Mouse (Mus musculus): ENCODE data around the gene Stpg4. TPM values are rescaled to one million over a fixed set of nuclear protein-coding genes. Genes with fewer than 3 reads are reported as not detected.
A peak's percentile ranks its signal among the peaks of the same experiment; 100 is the strongest.

The Stpg4 gene
- polyA plus RNA-seq, 1 experiment from 2014 or later, result not detected

DNA sequence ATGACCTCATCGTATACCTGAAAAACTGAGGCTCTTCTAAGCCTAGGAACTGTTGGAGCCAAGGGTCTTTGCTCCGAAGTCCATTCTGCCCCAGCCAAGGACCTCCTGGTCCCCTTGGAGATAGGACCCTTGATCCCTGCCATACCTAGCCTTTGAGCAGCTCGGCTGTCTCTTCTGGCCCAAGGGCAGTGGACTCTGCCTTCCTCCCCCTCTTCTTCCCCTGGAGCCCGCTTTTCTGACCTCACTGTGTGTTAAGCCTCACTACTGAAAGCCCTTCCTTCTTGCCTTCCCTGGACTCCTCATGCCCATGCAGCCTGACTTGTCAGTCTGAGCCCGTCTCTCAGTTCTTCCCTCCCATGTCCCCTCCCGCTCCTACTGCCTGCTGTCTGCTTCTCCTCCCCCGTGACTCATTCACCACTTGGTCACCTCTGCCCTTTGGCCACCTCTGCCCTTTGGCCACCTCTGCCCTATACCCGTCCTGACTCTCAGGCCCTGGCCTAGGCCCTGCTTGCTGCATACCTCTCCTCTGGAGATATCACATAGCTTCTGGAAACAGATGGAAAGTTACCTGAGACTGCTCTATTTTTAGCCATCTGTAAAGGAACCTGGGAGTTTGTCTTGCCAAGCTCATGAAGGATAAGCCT, 84.4 kb downstream of the Stpg4 start:
- Histone ChIP-seq H3K9ac (ENCODE audit: low read depth, low read length) (no peak overlapping the region), H3K4me1 (ENCODE audit: control insufficient read depth, low read depth, low read length) (no peaks in the 10 kb centered on the region; the same call in 1 of the 2 replicates), H3K9me3 (replicated peaks; ENCODE audit: control insufficient read depth, low read length) (no peaks in the 10 kb centered on the region), H3K36me3 (ENCODE audit: control insufficient read depth, insufficient read depth) (0 out of 2 replicates have a peak, but pooled peaks cover 2% of the 10 kb centered on the region), H3K27me3 (ENCODE audit: control insufficient read depth, insufficient read depth, low read depth, low read length) (no peaks in the 10 kb centered on the region), H3K4me3 (ENCODE audit: low read depth, low read length) (no peak overlapping the region), H3K4me2 (ENCODE audit: low read depth, low read length) (no peak overlapping the region), H3K27ac (ENCODE audit: low read length) (no peak overlapping the region)
- ATAC-seq (ENCODE audit: low read depth), result peak; percentile 76
- WGBS (ENCODE audit: insufficient replicate concordance), result 66% methylated on average over 8 of the region's 8 CpGs

Other genes with a start within 250 kb of the Stpg4 start
- 93.6 and 103 TPM in 2 replicates for gene Mcfd2, start 161.8 kb downstream of the Stpg4 start, polyA plus RNA-seq (2015; fragmentation: Nextera tagmentation; extraction: Ambion mirVana)
- 7.6 and 8.3 TPM in 2 replicates for gene Ttc7, start 144.9 kb downstream of the Stpg4 start, polyA plus RNA-seq (2015; fragmentation: Nextera tagmentation; extraction: Ambion mirVana)
- 332 and 366 TPM in 2 replicates for gene Calm2, start 19.2 kb upstream of the Stpg4 start, polyA plus RNA-seq (2015; fragmentation: Nextera tagmentation; extraction: Ambion mirVana)
- 1.0 and 8.1 TPM in 2 replicates for gene Epcam, start 208.2 kb upstream of the Stpg4 start, polyA plus RNA-seq (2015; fragmentation: Nextera tagmentation; extraction: Ambion mirVana)
- gene Msh2, start 244.6 kb upstream of the Stpg4 start, polyA plus RNA-seq (2015; fragmentation: Nextera tagmentation; extraction: Ambion mirVana), result 23.3 and 25.9 TPM in 2 replicates

Data from liver, embryonic 16.5 days (tissue).